Mouse (Mus musculus) forebrain, embryonic 12.5 days (tissue): Measurements from ENCODE around the gene Hypk. TPM values are rescaled to one million over a fixed set of nuclear protein-coding genes. Genes with fewer than 3 reads are reported as not detected.
"Not testable (repeated sequence)": the region's sequence is repeated elsewhere in the genome, so short reads cannot be mapped to it uniquely, and the experiment has no call there.

Experiments used
- ATAC-seq: fragments of 200-750 bp; cut with Nextera tagmentation; 2 replicates; pipeline ENCODE4 v1.8.0; 2017; ENCODE audit warnings: moderate TSS enrichment; ENCODE audit not compliant: low FRiP score
- H3K27ac ChIP-seq: fragments of 300-500 bp; sonication (generic); 2 replicates; pipeline ENCODE4 v1.5.1; 2016; ENCODE audit warnings: mild to moderate bottlenecking
- H3K27me3 ChIP-seq: fragments of 300-500 bp; sonication (generic); 2 replicates; pipeline ENCODE4 v1.6.1; 2016; ENCODE audit warnings: mild to moderate bottlenecking
- H3K36me3 ChIP-seq: fragments of 300-500 bp; sonication (generic); replicated peaks from 2 replicates; pipeline ENCODE4 v1.6.1; 2016; ENCODE audit warnings: mild to moderate bottlenecking
- H3K4me1 ChIP-seq: fragments of 300-500 bp; sonication (generic); 2 replicates; pipeline ENCODE4 v1.6.1; 2016
- H3K4me2 ChIP-seq: fragments of 300-500 bp; sonication (generic); 2 replicates; pipeline ENCODE4 v1.6.1; 2016; ENCODE audit warnings: mild to moderate bottlenecking, moderate library complexity
- H3K4me3 ChIP-seq: fragments of 300-500 bp; sonication (generic); replicated peaks from 2 replicates; pipeline ENCODE4 v1.5.1; 2016; ENCODE audit warnings: mild to moderate bottlenecking
- H3K9ac ChIP-seq: fragments of 300-500 bp; sonication (generic); 2 replicates; pipeline ENCODE4 v1.6.1; 2016; ENCODE audit warnings: mild to moderate bottlenecking
- H3K9me3 ChIP-seq: fragments of 300-500 bp; sonication (generic); 2 replicates; pipeline ENCODE4 v1.6.1; 2016
- WGBS: fragments of 180-500 bp; shearing (Covaris S2); methylation state at CpG from one replicate; pipeline ENCODE4 v1.1.7; 2016; 5-methylcytosine and 5-hydroxymethylcytosine counted together
- polyA plus RNA-seq: library from polyadenylated mRNA; unstranded; fragments of >200 nt; fragmentation: Nextera tagmentation; extraction: Ambion mirVana; gene quantifications from 2 replicates; pipeline ENCODE4 v1.2.1, GENCODE M21; 2016

Gene Hypk
- polyA plus RNA-seq, 1 experiment from 2014 or later = 130 TPM

DNA sequence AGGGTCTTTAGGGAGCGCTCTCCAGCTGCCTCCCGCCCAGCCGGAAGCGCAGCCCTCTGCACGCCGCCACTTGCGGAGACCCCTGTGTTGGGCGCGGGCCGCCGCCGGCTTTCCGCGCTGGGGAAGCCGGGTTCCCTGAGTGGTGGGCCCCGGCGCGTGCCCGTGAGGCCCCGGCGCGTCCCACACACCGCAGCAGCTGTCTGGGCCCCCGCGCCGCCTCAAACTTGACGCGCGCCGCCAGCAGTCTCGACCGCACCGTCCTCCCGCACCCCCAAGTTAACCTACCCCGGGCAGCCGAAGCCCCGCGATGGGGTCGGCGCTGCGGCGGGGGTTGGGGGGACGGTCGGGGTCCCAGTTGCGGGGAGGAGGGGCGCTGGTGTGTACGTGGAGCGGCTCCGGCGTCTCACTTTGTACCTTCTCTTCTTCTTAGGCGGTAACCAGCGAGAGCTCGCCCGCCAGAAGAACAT, 3.5 kb upstream of the Hypk start:
- H3K27me3 ChIP-seq = no peaks in the 10 kb centered on the region
- H3K4me3 ChIP-seq = peak overlapping the region; percentile 98
- ATAC-seq = peak; percentile 74
- H3K4me2 ChIP-seq = peak overlapping the region; percentile 93
- peaks cover 27% of the 10 kb centered on the region for H3K4me1 ChIP-seq
- WGBS = 1% methylated on average over 54 of the region's 54 CpGs
- H3K27ac ChIP-seq = peak overlapping the region; percentile 93
- H3K9me3 ChIP-seq = no peaks in the 10 kb centered on the region
- H3K36me3 ChIP-seq = peaks cover 25% of the 10 kb centered on the region
- peak overlapping the region; percentile 96 for H3K9ac ChIP-seq

GRCm38 (mm10) chr2:121450093-121450492, 3.0 kb upstream of the Hypk start:
- no peak; the same call in 1 of the 2 replicates for ATAC-seq
- Histone ChIP-seq H3K36me3 (peaks cover 25% of the 10 kb centered on the region), H3K9ac (peak overlapping the region; percentile 96), H3K27ac (peak overlapping the region; percentile 93), H3K4me2 (peak overlapping the region; percentile 93), H3K4me3 (peak overlapping the region; percentile 98), H3K4me1 (peaks cover 27% of the 10 kb centered on the region), H3K9me3 (no peaks in the 10 kb centered on the region), H3K27me3 (no peaks in the 10 kb centered on the region)
- WGBS = 4% methylated on average over 7 of the region's 7 CpGs

DNA sequence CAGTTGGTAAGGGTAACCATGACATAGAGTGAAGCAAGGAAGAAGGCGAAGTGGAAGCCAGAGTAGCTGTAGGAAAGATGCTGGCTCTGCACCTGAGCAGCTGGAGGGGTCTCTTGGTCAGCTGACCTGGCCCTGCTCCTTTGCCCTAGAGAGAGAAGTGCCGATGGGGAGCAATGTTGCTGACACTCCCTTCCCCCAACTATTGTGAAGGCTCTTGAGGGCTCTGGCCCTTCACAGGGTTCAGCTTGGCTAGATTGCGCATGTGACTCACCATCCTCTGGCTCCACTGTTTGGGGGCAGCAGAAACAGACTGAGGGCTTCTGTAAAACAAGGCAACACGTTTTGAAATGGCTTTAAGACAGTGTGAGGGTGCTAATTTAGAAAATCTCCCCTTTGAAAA, 729 bp upstream of the Hypk start:
- Histone ChIP-seq H3K9ac (no peak overlapping the region), H3K4me3 (no peak overlapping the region), H3K36me3 (peaks cover 25% of the 10 kb centered on the region), H3K9me3 (no peaks in the 10 kb centered on the region), H3K27me3 (no peaks in the 10 kb centered on the region), H3K4me1 (peaks cover 31% of the 10 kb centered on the region), H3K27ac (no peak overlapping the region), H3K4me2 (no peak overlapping the region)
- 88% methylated on average over 4 of the region's 4 CpGs for WGBS
- no peak for ATAC-seq

GRCm38 (mm10) chr2:121453917-121454316, 827 bp downstream of the Hypk start:
- H3K4me3 ChIP-seq = no peak overlapping the region
- no peaks in the 10 kb centered on the region for H3K9me3 ChIP-seq
- WGBS = 87% methylated on average over 6 of the region's 6 CpGs
- H3K27ac ChIP-seq = no peak overlapping the region
- H3K9ac ChIP-seq = no peak overlapping the region
- H3K4me2 ChIP-seq = no peak overlapping the region
- peaks cover 32% of the 10 kb centered on the region for H3K36me3 ChIP-seq
- peaks cover 29% of the 10 kb centered on the region for H3K4me1 ChIP-seq
- no peaks in the 10 kb centered on the region for H3K27me3 ChIP-seq
- ATAC-seq = no peak

DNA sequence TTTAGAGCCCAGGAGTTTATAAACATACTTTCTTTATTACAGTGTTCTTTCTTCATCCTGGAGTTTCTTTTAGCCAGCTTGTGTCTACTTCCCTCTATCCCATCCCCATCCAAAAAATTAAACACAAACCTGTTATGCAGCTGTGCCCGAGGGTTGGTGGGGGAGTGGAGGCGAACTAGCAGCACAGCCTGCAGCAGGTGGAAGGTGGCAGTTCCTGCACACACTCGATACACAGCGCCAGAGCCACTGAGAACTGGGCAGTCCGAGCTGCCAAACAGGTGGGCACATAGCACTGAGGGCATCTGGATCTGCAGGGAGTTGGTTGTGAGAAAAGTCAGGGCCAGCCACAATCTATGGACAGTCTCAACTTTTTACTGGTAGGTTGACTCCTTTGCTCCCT, 2.4 kb downstream of the Hypk start:
- peaks cover 45% of the 10 kb centered on the region for H3K36me3 ChIP-seq
- H3K4me2 ChIP-seq = no peak overlapping the region
- H3K4me1 ChIP-seq = peaks cover 23% of the 10 kb centered on the region
- no peaks in the 10 kb centered on the region for H3K9me3 ChIP-seq
- no peak overlapping the region for H3K27ac ChIP-seq
- no peak for ATAC-seq
- no peak overlapping the region for H3K4me3 ChIP-seq
- WGBS = 86% methylated on average over 5 of the region's 5 CpGs
- H3K27me3 ChIP-seq = no peaks in the 10 kb centered on the region
- H3K9ac ChIP-seq = no peak overlapping the region

DNA sequence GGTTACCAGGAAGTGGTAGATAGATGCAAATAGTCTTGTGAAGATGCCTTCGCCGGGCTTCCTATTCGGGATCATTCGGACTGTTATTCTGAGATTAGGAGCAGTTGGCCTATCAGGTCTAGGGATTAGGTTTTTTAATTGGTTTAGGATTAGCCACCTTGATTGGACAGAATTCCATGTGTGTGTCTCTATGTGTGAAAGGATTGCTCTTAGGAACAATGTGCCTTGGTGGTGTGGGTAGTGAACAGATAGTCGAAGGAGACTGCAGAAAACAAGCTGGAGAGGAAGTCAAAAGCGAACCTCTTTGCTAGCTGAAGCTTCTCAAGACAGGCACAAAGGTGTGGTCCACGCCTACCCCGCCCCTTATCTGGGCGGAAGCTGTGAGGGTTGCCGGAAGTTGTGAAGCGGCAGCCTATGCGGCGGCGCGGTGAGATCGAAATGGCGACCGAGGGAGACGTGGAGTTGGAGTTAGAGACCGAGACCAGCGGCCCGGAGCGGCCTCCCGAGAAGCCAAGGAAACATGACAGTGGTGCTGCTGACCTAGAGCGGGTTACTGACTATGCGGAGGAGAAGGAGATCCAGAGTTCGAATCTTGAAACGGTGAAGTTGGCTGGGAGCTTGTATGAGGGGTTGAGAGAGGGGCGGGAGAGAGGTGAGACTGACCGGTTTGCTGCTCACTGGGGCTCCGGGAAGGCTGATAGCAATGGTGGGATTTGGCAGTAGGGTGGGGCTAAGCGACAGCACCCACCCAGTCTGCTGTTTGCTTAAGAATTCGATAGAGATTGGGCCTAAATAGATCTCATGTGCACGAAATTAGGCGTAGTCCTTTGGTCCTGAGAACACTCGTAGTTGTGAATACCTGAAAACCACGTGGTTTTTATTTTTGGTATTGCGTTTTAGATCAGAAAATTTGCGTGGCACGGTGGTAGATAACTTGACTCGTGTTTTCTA, 3.9 kb downstream of the Hypk start, which contains the start of gene Serinc4:
TSS of gene Serinc4 (minus strand) at position 90 of the 951 bp plus-strand sequence.
- ATAC-seq = peak; percentile 92

GRCm38 (mm10) chr2:121460071-121460470, 7.0 kb downstream of the Hypk start:
- WGBS = 62% methylated on average over 2 of the region's 2 CpGs
- Histone ChIP-seq H3K9ac (no peak overlapping the region), H3K4me2 (no peak overlapping the region), H3K36me3 (peaks cover 26% of the 10 kb centered on the region), H3K4me3 (no peak overlapping the region), H3K4me1 (peaks cover 11% of the 10 kb centered on the region), H3K27me3 (no peaks in the 10 kb centered on the region), H3K9me3 (no peaks in the 10 kb centered on the region), H3K27ac (no peak overlapping the region)
- ATAC-seq = no peak

More for the DNA sequence above, 3.9 kb downstream of the Hypk start, which contains the start of gene Serinc4:
- Histone ChIP-seq H3K36me3 (peaks cover 44% of the 10 kb centered on the region), H3K4me2 (peak within 1 kb of the TSS; percentile 74), H3K27me3 (no peaks in the 10 kb centered on the region), H3K9me3 (no peaks in the 10 kb centered on the region), H3K9ac (peak within 1 kb of the TSS; percentile 74), H3K27ac (peak within 1 kb of the TSS; percentile 72), H3K4me3 (peak within 1 kb of the TSS; percentile 59), H3K4me1 (peaks cover 14% of the 10 kb centered on the region)
- 4% methylated on average over 41 of the region's 41 CpGs for WGBS

DNA sequence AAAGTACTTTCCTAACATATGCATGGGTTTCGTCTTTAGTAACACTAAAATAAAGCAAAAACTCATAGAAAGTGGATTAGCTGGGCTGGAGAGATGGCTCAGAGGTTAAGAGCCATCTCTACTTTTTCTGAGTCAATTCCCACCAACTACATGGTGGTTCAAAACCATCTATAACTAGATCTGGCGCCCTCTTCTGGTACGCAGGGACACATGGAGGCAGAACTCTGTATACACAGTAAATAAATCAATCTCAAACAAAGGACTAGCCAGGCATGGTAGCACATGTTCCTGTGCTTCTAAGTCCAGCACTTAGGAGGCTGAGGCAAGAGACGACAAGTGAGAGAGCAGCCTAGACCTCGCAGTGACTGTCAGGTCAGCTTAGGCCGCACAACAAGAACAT, 15.9 kb downstream of the Hypk start:
- not testable (repeated sequence) for H3K9ac ChIP-seq, H3K36me3 ChIP-seq, H3K4me1 ChIP-seq, H3K4me2 ChIP-seq, H3K4me3 ChIP-seq, H3K27ac ChIP-seq, H3K27me3 ChIP-seq, H3K9me3 ChIP-seq, ATAC-seq
- WGBS = 82% methylated on average over 2 of the region's 6 CpGs

DNA sequence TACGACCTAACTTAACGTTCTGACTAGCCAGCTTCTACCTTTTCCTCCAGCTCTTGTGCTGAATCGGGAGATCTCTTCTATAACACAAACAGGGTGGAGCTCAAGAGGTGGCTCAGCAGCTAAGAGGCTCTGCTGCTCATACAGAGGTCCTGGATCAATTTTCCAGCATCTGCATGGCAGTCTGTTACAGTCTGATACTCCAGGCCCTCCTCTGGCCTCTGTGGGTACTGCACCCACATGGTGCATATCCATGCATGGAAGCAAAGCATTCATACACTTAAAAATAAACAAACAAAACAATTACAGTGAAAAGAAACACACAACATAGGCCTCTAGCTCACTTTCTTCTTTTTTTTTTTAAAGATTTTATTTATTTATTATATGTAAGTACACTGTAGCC, 19.7 kb downstream of the Hypk start:
- not testable (repeated sequence) for H3K9me3 ChIP-seq, H3K4me2 ChIP-seq, ATAC-seq, H3K36me3 ChIP-seq, H3K4me3 ChIP-seq, H3K9ac ChIP-seq, H3K27me3 ChIP-seq, H3K27ac ChIP-seq, H3K4me1 ChIP-seq
- 98% methylated on average over 3 of the region's 3 CpGs for WGBS

GRCm38 (mm10) chr2:121473301-121474179, 20.4 kb downstream of the Hypk start, which contains the start of gene Mfap1b:
Gene Mfap1b (minus strand): TSS chr2:121474067.
- Histone ChIP-seq H3K27ac (0 out of 2 replicates have a peak within 1 kb of the TSS, but pooled peaks have one; percentile 54), H3K9ac (peak within 1 kb of the TSS; percentile 62), H3K4me3 (peak within 1 kb of the TSS; percentile 62), H3K4me2 (peak within 1 kb of the TSS; percentile 72)
- not testable (repeated sequence) for H3K27me3 ChIP-seq, H3K36me3 ChIP-seq, H3K9me3 ChIP-seq, H3K4me1 ChIP-seq
- peak; percentile 95 for ATAC-seq
- WGBS = 6% methylated on average over 41 of the region's 41 CpGs

GRCm38 (mm10) chr2:121474180-121474535, 21.1 kb downstream of the Hypk start:
- H3K4me2 ChIP-seq = peak overlapping the region; percentile 72
- H3K4me1 ChIP-seq = peaks cover 3% of the 10 kb centered on the region; the same call in 1 of the 2 replicates
- ATAC-seq = no peak; the same call in 1 of the 2 replicates
- H3K27me3 ChIP-seq = no peaks in the 10 kb centered on the region
- H3K4me3 ChIP-seq = peak overlapping the region; percentile 62
- H3K9ac ChIP-seq = peak overlapping the region; percentile 62
- 40% methylated on average over 8 of the region's 8 CpGs for WGBS
- no peaks in the 10 kb centered on the region for H3K9me3 ChIP-seq
- 0 out of 2 replicates have a peak, but pooled peaks cover 5% of the 10 kb centered on the region for H3K36me3 ChIP-seq
- 0 out of 2 replicates have a peak overlapping the region, but pooled peaks have one; percentile 54 for H3K27ac ChIP-seq

GRCm38 (mm10) chr2:121475306-121475705, 22.2 kb downstream of the Hypk start:
- H3K27ac ChIP-seq, H3K9me3 ChIP-seq, H3K9ac ChIP-seq, ATAC-seq, H3K27me3 ChIP-seq, H3K4me2 ChIP-seq, H3K4me3 ChIP-seq, H3K4me1 ChIP-seq, H3K36me3 ChIP-seq: not testable (repeated sequence)
- WGBS = 98% methylated on average over 2 of the region's 2 CpGs
